Mouse (Mus musculus): ENCODE results near the gene Adcy1. TPM values are rescaled to one million over a fixed set of nuclear protein-coding genes. Genes with fewer than 3 reads are reported as not detected.
A peak's percentile ranks its signal among the peaks of the same experiment; 100 is the strongest.

Adcy1 gene
- total RNA-seq, 2 experiments from 2014 or later: 345 to 379 TPM

- no peak for DNase-seq
Observed at GRCm38 (mm10) chr11:7069762-7070161, 6.5 kb downstream of the Adcy1 start.

- no peak for DNase-seq
Observed at GRCm38 (mm10) chr11:7071617-7072016, 8.3 kb downstream of the Adcy1 start.

- DNase-seq: peak in 1 of 2 experiments; percentile 40
Observed at GRCm38 (mm10) chr11:7073556-7073955, 10.3 kb downstream of the Adcy1 start.

- DNase-seq: no peak
Observed at GRCm38 (mm10) chr11:7076510-7076909, 13.2 kb downstream of the Adcy1 start.

GRCm38 (mm10) chr11:7081893-7082292 is 18.6 kb downstream of the Adcy1 start:
- DNase-seq: no peak

GRCm38 (mm10) chr11:7083911-7084310 is 20.6 kb downstream of the Adcy1 start:
- DNase-seq: no peak

- no peak for DNase-seq
Observed at GRCm38 (mm10) chr11:7085184-7085583, 21.9 kb downstream of the Adcy1 start.

- DNase-seq: no peak
Observed at GRCm38 (mm10) chr11:7091120-7091519, 27.8 kb downstream of the Adcy1 start.

GRCm38 (mm10) chr11:7094844-7095243 is 31.6 kb downstream of the Adcy1 start:
- DNase-seq: no peak

- no peak for DNase-seq
Observed at GRCm38 (mm10) chr11:7101674-7102073, 38.4 kb downstream of the Adcy1 start.

- no peak for DNase-seq
Observed at GRCm38 (mm10) chr11:7102256-7103194, 39.2 kb downstream of the Adcy1 start.

GRCm38 (mm10) chr11:7105337-7105736 is 42.0 kb downstream of the Adcy1 start:
- DNase-seq: no peak

GRCm38 (mm10) chr11:7109131-7109530 is 45.8 kb downstream of the Adcy1 start:
- no peak for DNase-seq

GRCm38 (mm10) chr11:7113046-7113445 is 49.8 kb downstream of the Adcy1 start:
- DNase-seq: no peak

GRCm38 (mm10) chr11:7113687-7114086 is 50.4 kb downstream of the Adcy1 start:
- DNase-seq: no peak

GRCm38 (mm10) chr11:7114312-7114711 is 51.0 kb downstream of the Adcy1 start:
- no peak for DNase-seq

- DNase-seq: no peak
Observed at GRCm38 (mm10) chr11:7116647-7117046, 53.4 kb downstream of the Adcy1 start.

GRCm38 (mm10) chr11:7129319-7130051 is 66.2 kb downstream of the Adcy1 start:
- no peak for DNase-seq

- DNase-seq: no peak
Observed at GRCm38 (mm10) chr11:7132736-7133387, 69.6 kb downstream of the Adcy1 start.

- DNase-seq: no peak
Observed at GRCm38 (mm10) chr11:7133736-7134135, 70.4 kb downstream of the Adcy1 start.

- peak; percentile 56 to 58 for DNase-seq
Observed at GRCm38 (mm10) chr11:7134319-7134718, 71.0 kb downstream of the Adcy1 start.

- no peak for DNase-seq
Observed at GRCm38 (mm10) chr11:7135301-7135700, 72.0 kb downstream of the Adcy1 start.

GRCm38 (mm10) chr11:7135763-7136162 is 72.5 kb downstream of the Adcy1 start:
- DNase-seq: no peak

Data from layer of hippocampus, postnatal 36 days (tissue).